Mouse (Mus musculus) kidney, postnatal 36 days (tissue): Measurements from ENCODE around the gene Ndufa6.

ENCODE experiments used
- DNase-seq, 2 experiments: peaks; one replicate each; pipeline ENCODE4 v3.0.0; 2021 to 2022; ENCODE audit warnings: mixed read lengths in 2 of 2

Gene Ndufa6

GRCm38 (mm10) chr15:82340414-82341035, 13.6 kb downstream of the Ndufa6 start:
- no peak for DNase-seq

- DNase-seq = no peak
These were observed 14.4 kb downstream of the Ndufa6 start for GRCm38 (mm10) chr15:82339634-82340254.

- DNase-seq = no peak
These were observed 15.0 kb downstream of the Ndufa6 start for GRCm38 (mm10) chr15:82339150-82339549.

DNA sequence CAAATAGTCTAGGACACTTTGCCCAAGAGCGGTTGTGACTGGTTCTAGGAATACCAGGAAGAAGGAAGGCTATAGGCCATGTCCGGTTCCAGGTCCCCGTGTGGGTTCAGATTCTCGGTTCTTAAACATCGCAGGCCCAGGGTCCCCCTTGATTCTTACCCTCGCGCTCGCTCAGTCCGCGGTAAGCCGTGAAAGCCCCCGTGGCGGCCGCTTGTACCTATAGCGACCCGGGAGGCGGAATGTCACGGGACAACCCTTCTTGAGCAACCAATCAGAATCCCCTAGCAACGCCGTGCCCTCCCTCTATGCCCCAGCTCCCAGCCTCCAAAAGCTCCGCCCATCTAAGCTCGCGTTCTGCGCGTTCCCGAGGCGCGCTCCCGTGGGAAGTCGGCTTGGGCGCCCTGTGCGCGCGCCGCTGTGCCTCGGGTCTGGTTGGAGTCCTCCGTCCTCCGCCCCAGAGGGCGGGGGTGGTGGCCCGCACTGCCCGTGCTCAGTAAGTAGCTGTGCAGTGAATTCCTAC, 15.5 kb downstream of the Ndufa6 start, which contains the start of the genes Naga, Pheta2 and Smdt1:
Gene Naga, minus strand, starts transcription at position 333 of the 520 bp plus-strand sequence.
Gene Pheta2, plus strand, starts transcription at position 350 of the 520 bp plus-strand sequence.
Gene Smdt1, plus strand, starts transcription at position 367 of the 520 bp plus-strand sequence.
- DNase-seq = peak; percentile 97 to 99

GRCm38 (mm10) chr15:82337875-82338274, 16.2 kb downstream of the Ndufa6 start:
- no peak for DNase-seq

DNA sequence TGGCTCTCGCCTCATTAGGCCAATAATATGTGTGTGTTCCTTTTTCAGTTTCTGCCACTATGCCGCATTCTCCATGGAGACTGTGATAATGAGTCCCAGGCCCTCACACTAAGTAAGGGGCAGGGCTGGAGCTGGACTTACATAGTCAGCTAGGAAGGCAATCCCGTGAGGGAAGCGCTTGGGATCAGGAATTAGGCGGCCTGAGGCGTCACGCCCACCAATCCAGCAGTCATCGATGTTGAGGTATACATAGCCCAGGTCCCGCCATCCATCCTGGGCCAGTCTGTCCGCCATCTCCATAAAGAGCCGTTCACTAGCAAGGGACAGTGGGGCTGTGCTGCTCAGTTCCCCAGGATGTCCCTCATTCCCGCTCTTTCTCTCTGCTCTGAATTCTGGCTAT, 17.5 kb downstream of the Ndufa6 start:
- no peak for DNase-seq

- no peak for DNase-seq
These were observed 18.9 kb downstream of the Ndufa6 start for GRCm38 (mm10) chr15:82335194-82335593.

DNA sequence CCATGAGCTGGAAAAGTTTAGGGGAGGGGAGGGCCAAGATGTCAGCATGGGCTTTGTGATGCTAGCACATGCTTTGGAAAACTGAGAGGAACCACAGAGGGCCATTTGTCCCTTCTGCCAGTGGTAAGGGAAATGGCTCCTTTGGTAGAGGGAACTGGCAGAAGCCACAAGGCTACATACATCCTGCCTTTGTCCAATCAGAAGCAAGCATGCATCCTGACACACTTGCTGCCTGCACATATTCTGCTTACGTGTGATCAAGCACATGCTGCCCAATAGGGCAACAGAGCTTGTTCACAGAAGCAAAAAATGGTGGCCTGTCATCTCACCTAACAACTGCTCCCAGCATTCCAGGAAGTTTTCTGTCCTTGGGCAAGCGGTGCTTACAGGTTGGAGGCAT, 28.7 kb downstream of the Ndufa6 start:
- DNase-seq = no peak

- DNase-seq = no peak
These were observed 31.9 kb downstream of the Ndufa6 start for GRCm38 (mm10) chr15:82322195-82322594.

- no peak for DNase-seq
These were observed 34.5 kb downstream of the Ndufa6 start for GRCm38 (mm10) chr15:82319613-82320012.

DNA sequence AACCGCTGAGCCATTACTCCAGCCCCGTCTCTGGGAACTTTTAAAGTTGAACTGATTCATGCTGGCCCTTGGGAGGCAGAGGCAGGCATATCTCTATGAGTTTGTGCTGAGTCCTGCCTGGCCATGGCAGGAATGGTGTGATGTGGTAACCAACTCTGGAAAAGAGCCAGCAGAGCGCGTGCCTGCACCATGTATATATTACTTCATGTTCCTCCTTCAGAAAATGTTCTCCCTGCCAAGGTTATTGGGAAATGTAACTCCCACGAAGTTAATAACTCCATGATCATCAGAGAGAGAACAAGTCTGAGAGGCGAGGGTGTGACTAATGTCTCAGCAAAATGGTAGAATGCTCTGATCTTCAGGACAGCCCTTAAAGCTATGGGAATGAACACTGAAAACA, 36.3 kb downstream of the Ndufa6 start:
- no peak for DNase-seq

DNA sequence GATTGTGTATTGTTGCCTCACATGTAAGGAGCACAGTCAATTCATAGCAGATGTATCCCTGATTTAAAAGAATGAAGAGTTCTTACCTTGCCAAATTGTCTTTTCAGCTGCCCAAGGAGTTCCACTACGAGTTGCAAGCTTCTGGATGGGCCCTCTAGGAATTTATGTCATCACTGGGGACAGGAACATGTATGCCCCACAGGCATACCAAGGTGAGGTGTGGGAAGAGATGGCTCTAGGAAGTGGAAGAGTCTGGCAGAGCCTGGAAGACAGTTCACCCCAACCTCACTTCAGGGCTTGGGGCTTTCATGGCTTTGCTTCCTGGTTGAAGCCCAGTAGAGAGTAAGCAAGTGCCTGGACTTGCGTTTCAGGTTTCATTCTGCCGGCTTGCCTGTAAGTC, 45.7 kb downstream of the Ndufa6 start:
- no peak for DNase-seq

GRCm38 (mm10) chr15:82307107-82307506, 47.0 kb downstream of the Ndufa6 start:
- DNase-seq = no peak
